7 mouse cellular contexts compared by ENCODE assay signal in genomic region chr17:33718944-33719725, GRCm38 (mm10). TPM values are rescaled to one million over a fixed set of nuclear protein-coding genes. Genes with fewer than 3 reads are reported as not detected.
DNase-seq lines count a peak whose midpoint lies in the region; ATAC-seq lines count a peak whose summit lies in the region.

No protein-coding gene starts in this region.

- H3K27me3 ChIP-seq in megakaryocyte, embryonic 14.5 days (replicated peaks) = no peaks in the 10 kb centered on the region
- no peaks in the 10 kb centered on the region for H3K27me3 ChIP-seq in forebrain, embryonic 12.5 days
- no peaks in the 10 kb centered on the region for H3K27me3 ChIP-seq in limb, embryonic 12.5 days
- H3K27me3 ChIP-seq in stomach, embryonic 15.5 days (replicated peaks) = no peaks in the 10 kb centered on the region

- H3K9me3 ChIP-seq in megakaryocyte, embryonic 14.5 days = no peaks in the 10 kb centered on the region
- H3K9me3 ChIP-seq in forebrain, embryonic 12.5 days = no peaks in the 10 kb centered on the region
- H3K9me3 ChIP-seq in limb, embryonic 12.5 days = no peaks in the 10 kb centered on the region
- no peaks in the 10 kb centered on the region for H3K9me3 ChIP-seq in stomach, embryonic 15.5 days

- peak overlapping the region; percentile 95 for H3K4me3 ChIP-seq in megakaryocyte, embryonic 14.5 days (replicated peaks)
- H3K4me3 ChIP-seq in forebrain, embryonic 12.5 days (replicated peaks) = peak overlapping the region; percentile 87
- peak overlapping the region; percentile 83 for H3K4me3 ChIP-seq in limb, embryonic 12.5 days (replicated peaks)
- H3K4me3 ChIP-seq in stomach, embryonic 15.5 days (replicated peaks) = peak overlapping the region; percentile 92

- no peak overlapping the region for H3K9ac ChIP-seq in forebrain, embryonic 12.5 days
- H3K9ac ChIP-seq in limb, embryonic 12.5 days (replicated peaks) = no peak overlapping the region
- no peak overlapping the region for H3K9ac ChIP-seq in stomach, embryonic 15.5 days

- peaks cover 32% of the 10 kb centered on the region for H3K36me3 ChIP-seq in megakaryocyte, embryonic 14.5 days (replicated peaks; ENCODE audit: low read length)
- no peaks in the 10 kb centered on the region for H3K36me3 ChIP-seq in forebrain, embryonic 12.5 days (replicated peaks)
- H3K36me3 ChIP-seq in limb, embryonic 12.5 days = no peaks in the 10 kb centered on the region
- H3K36me3 ChIP-seq in stomach, embryonic 15.5 days = no peaks in the 10 kb centered on the region

- peaks cover 46% of the 10 kb centered on the region for H3K4me1 ChIP-seq in megakaryocyte, embryonic 14.5 days
- H3K4me1 ChIP-seq in forebrain, embryonic 12.5 days = peaks cover 6% of the 10 kb centered on the region; the same call in 1 of the 2 replicates
- H3K4me1 ChIP-seq in limb, embryonic 12.5 days (replicated peaks) = peaks cover 4% of the 10 kb centered on the region; the same call in 1 of the 2 replicates
- 0 out of 2 replicates have a peak, but pooled peaks cover 7% of the 10 kb centered on the region for H3K4me1 ChIP-seq in stomach, embryonic 15.5 days

- no peak overlapping the region for H3K27ac ChIP-seq in forebrain, embryonic 12.5 days
- no peak overlapping the region; the same call in 1 of the 2 replicates for H3K27ac ChIP-seq in limb, embryonic 12.5 days
- H3K27ac ChIP-seq in stomach, embryonic 15.5 days = no peak overlapping the region

- no peak for ATAC-seq in megakaryocyte, adult 5-6 weeks (ENCODE audit: poor library complexity, severe bottlenecking)
- peak; percentile 34; the same call in 1 of the 2 replicates for ATAC-seq in forebrain, embryonic 12.5 days (ENCODE audit: low FRiP score)
- 0 out of 2 replicates have a peak, but pooled peaks have one; percentile 48 for ATAC-seq in limb, embryonic 12.5 days (ENCODE audit: insufficient number of reproducible peaks, insufficient read depth, low FRiP score, low TSS enrichment, low read depth)
- ATAC-seq in stomach, embryonic 15.5 days (ENCODE audit: insufficient read depth, low FRiP score, low read depth) = no peak

- 48% methylated on average over 10 of the region's 10 CpGs for WGBS in forebrain, embryonic 12.5 days
- WGBS in limb, embryonic 12.5 days = 47% methylated on average over 10 of the region's 10 CpGs
- WGBS in stomach, embryonic 15.5 days = 44% methylated on average over 10 of the region's 10 CpGs

- DNase-seq in gastrocnemius, adult 8-10 months (ENCODE audit: low spot score in 2 of 2) = no peak
- no peak for DNase-seq in adrenal gland, postnatal 10 days

- peak overlapping the region; percentile 65 for H3K4me2 ChIP-seq in forebrain, embryonic 12.5 days
- peak overlapping the region; percentile 76 for H3K4me2 ChIP-seq in limb, embryonic 12.5 days
- H3K4me2 ChIP-seq in stomach, embryonic 15.5 days = peak overlapping the region; percentile 75

RNA-seq across cellular contexts. Expression of gene March2, which starts 0.7 kb away (rescaled TPM):
- 77.9 and 126 TPM in 2 replicates for polyA plus RNA-seq in megakaryocyte, embryonic 14.5 days (2012; ENCODE audit: insufficient read depth, low replicate concordance)
- 51.4 and 64.2 TPM in 2 replicates for total RNA-seq in megakaryocyte, adult 5-6 weeks (2015)
- total RNA-seq in megakaryocyte, adult 5-6 weeks (2017) = 42.7 and 46.6 TPM in 2 replicates
- 42.4 and 48.7 TPM in 2 replicates for polyA plus RNA-seq in forebrain, embryonic 12.5 days (2016; fragmentation: Nextera tagmentation; extraction: Ambion mirVana)
- polyA plus RNA-seq in limb, embryonic 12.5 days (2016; fragmentation: Nextera tagmentation; extraction: Ambion mirVana) = 39.1 and 39.4 TPM in 2 replicates
- 59.8 and 70.8 TPM in 2 replicates for polyA plus RNA-seq in stomach, embryonic 15.5 days (2015; fragmentation: Nextera tagmentation; extraction: Ambion mirVana)
- total RNA-seq in gastrocnemius, adult 8-10 months (2022) = 100 to 1,000 TPM in 1 of 4 experiments, 10 to 100 TPM in 3; 90.1 to 113 (median 96.7) TPM
- 100 to 1,000 TPM; 115 to 126 TPM for total RNA-seq in adrenal gland, postnatal 10 days (2021)

RNA-seq across cellular contexts. Expression of gene Hnrnpm, which starts 32.5 kb away (rescaled TPM):
- polyA plus RNA-seq in megakaryocyte, embryonic 14.5 days (2012; ENCODE audit: insufficient read depth, low replicate concordance) = 70.4 and 414 TPM in 2 replicates
- 362 and 391 TPM in 2 replicates for total RNA-seq in megakaryocyte, adult 5-6 weeks (2015)
- total RNA-seq in megakaryocyte, adult 5-6 weeks (2017) = 264 and 265 TPM in 2 replicates
- polyA plus RNA-seq in forebrain, embryonic 12.5 days (2016; fragmentation: Nextera tagmentation; extraction: Ambion mirVana) = 490 and 547 TPM in 2 replicates
- 477 and 517 TPM in 2 replicates for polyA plus RNA-seq in limb, embryonic 12.5 days (2016; fragmentation: Nextera tagmentation; extraction: Ambion mirVana)
- polyA plus RNA-seq in stomach, embryonic 15.5 days (2015; fragmentation: Nextera tagmentation; extraction: Ambion mirVana) = 248 and 307 TPM in 2 replicates
- 10 to 100 TPM; 37.6 to 69.2 (median 57.2) TPM for total RNA-seq in gastrocnemius, adult 8-10 months (2022)
- total RNA-seq in adrenal gland, postnatal 10 days (2021) = 100 to 1,000 TPM; 148 to 172 TPM

RNA-seq across cellular contexts. Expression of gene Rab11b, which starts 41.2 kb away (rescaled TPM):
- polyA plus RNA-seq in megakaryocyte, embryonic 14.5 days (2012; ENCODE audit: insufficient read depth, low replicate concordance) = 140 and 309 TPM in 2 replicates
- 94.0 and 104 TPM in 2 replicates for total RNA-seq in megakaryocyte, adult 5-6 weeks (2015)
- total RNA-seq in megakaryocyte, adult 5-6 weeks (2017) = 26.7 and 41.1 TPM in 2 replicates
- 377 and 388 TPM in 2 replicates for polyA plus RNA-seq in forebrain, embryonic 12.5 days (2016; fragmentation: Nextera tagmentation; extraction: Ambion mirVana)
- 335 and 351 TPM in 2 replicates for polyA plus RNA-seq in limb, embryonic 12.5 days (2016; fragmentation: Nextera tagmentation; extraction: Ambion mirVana)
- polyA plus RNA-seq in stomach, embryonic 15.5 days (2015; fragmentation: Nextera tagmentation; extraction: Ambion mirVana) = 249 and 270 TPM in 2 replicates
- 100 to 1,000 TPM; 131 to 136 (median 133) TPM for total RNA-seq in gastrocnemius, adult 8-10 months (2022)
- 100 to 1,000 TPM; 213 to 245 TPM for total RNA-seq in adrenal gland, postnatal 10 days (2021)

Comparison
In these comparisons a context has a peak if more than half of its experiments do, and no peak if none do; other contexts are left out.
1. ATAC-seq: peak in forebrain, embryonic 12.5 days (single experiment) and limb, embryonic 12.5 days (single experiment); none in megakaryocyte, adult 5-6 weeks (single experiment) and stomach, embryonic 15.5 days (single experiment).
2. Peak in every context shown above with its lines, with median percentiles within 50 percentile points of each other: H3K4me3 ChIP-seq and H3K4me2 ChIP-seq.